Mouse (Mus musculus): Measurements from ENCODE around the gene Dop1b. TPM values are rescaled to one million over a fixed set of nuclear protein-coding genes. Genes with fewer than 3 reads are reported as not detected.

Dop1b gene
- polyA plus RNA-seq, 1 experiment = 47.2 TPM

DNA sequence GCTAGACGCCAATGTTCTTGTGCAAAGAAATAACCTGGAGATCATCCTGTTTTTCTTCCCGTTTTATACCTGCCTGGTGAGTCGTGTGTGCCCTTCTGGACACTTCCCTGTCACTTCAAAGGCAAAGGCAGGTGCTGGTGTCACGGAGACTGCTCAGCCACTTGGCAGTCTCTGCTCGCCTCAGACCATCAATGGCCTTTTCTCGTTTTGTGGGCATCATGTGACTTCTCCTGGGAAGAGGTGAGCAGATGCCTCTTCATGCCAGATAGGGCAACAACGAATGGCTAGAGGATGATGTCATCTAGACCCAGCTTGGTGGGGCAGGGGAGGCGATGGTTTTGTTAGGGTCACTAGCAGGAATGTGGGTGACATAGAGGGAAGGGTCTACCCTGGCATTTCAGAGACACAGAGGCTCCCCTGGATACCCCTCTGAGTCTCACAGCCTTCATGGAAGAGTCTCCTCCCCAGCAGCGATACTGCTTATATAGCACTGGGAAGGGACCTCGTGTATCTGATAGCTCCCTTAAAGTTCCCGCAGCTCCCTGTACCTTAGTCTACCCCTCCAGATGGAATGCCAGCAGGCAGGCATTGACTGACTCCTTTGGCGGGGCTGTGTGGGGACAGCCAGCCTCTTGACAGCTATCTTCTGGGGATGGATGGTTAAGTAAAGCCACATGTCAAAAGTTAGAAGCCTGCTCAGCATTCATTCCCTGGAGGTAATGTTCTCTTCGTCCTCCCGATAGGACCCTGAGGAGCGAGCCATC is 37.6 kb downstream of the Dop1b start:
- Histone ChIP-seq H3K27ac (ENCODE audit: insufficient read depth, low read depth, low read length) (peak overlapping the region; percentile 80), H3K4me3 (ENCODE audit: insufficient read depth, low read length) (no peak overlapping the region), H3K4me1 (ENCODE audit: control insufficient read depth, insufficient read depth, low read length) (peaks cover 28% of the 10 kb centered on the region)
- no peak for TF ChIP-seq CTCF (IDR thresholded peaks at IDR 0.05; ENCODE audit: low read depth, low read length)
- TF ChIP-seq POLR2A (IDR thresholded peaks at IDR 0.05; ENCODE audit: borderline replicate concordance, low read depth, low read length) = no peak

DNA sequence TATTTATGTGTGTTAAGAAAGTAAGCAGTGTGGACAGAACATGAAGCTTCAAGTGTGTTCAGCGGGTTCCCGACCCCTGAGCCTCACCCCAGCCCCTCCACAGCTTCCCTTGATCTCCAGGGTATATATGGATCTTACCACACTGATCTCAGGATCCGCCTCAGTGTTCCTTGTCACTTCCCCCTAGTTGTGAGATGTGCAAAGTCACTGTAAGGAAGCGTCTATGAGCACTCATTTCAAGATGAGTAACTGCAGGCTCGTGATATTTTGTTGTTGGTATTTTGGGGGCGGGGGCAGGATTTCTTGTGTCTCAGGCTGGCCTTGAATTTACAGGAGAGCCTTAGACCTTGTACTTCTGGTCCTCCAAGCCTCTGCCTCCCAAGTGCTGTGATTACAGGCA is 38.8 kb downstream of the Dop1b start:
- TF ChIP-seq CTCF (IDR thresholded peaks at IDR 0.05; ENCODE audit: low read depth, low read length) (no peak), POLR2A (IDR thresholded peaks at IDR 0.05; ENCODE audit: borderline replicate concordance, low read depth, low read length) (no peak)

DNA sequence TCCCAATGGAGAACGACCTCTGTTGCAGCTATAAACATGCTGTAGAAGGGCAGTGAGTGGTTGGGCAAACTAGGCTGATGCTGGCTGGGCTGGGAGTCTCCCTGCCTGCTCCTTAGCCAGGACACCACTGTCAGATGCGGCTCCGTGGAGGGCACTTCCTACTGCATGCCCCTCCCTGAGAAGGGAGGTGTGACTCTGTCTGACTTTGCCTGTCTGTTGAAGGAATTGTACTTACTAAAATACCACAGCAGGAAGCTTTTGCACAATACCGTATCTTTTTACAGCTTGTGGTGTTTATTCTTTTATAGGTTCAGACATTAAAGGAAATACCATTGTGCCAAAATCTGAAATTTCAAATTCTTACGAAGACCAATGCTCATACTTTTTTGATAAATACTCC is 40.1 kb downstream of the Dop1b start:
- Histone ChIP-seq H3K27ac (ENCODE audit: insufficient read depth, low read depth, low read length) (peak overlapping the region; percentile 80), H3K4me1 (ENCODE audit: control insufficient read depth, insufficient read depth, low read length) (peaks cover 41% of the 10 kb centered on the region), H3K4me3 (ENCODE audit: insufficient read depth, low read length) (no peak overlapping the region)
- TF ChIP-seq CTCF (IDR thresholded peaks at IDR 0.05; ENCODE audit: low read depth, low read length) (no peak), POLR2A (IDR thresholded peaks at IDR 0.05; ENCODE audit: borderline replicate concordance, low read depth, low read length) (no peak)

More for the DNA sequence above, 38.8 kb downstream of the Dop1b start:
- H3K4me1 ChIP-seq (ENCODE audit: control insufficient read depth, insufficient read depth, low read length) = peaks cover 30% of the 10 kb centered on the region
- H3K4me3 ChIP-seq (ENCODE audit: insufficient read depth, low read length) = no peak overlapping the region
- peak overlapping the region; percentile 80 for H3K27ac ChIP-seq (ENCODE audit: insufficient read depth, low read depth, low read length)

DNA sequence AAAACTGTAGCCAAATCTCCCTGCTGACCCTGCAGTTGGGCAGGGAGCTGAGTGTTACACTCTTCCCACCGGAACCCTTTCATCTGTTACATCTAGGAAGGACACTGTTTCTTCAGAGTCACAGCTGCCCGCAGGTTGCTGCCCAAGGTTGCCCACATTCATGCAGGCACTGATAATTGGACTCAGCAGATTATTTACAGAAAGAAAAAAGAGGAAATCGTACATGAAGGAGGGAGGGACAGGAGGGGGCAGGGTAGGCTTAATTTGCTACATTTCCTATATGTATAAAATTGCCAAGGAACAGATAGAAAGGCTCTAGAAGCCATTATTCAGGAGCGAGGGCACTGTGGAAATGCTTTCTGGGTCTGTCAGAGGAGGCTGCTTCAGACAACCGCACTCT is 44.9 kb downstream of the Dop1b start:
- TF ChIP-seq CTCF (IDR thresholded peaks at IDR 0.05; ENCODE audit: low read depth, low read length) = no peak
- no peak for TF ChIP-seq POLR2A (IDR thresholded peaks at IDR 0.05; ENCODE audit: borderline replicate concordance, low read depth, low read length)
- peak overlapping the region; percentile 15; the same call in 1 of the 2 replicates for H3K27ac ChIP-seq (ENCODE audit: insufficient read depth, low read depth, low read length)
- H3K4me3 ChIP-seq (ENCODE audit: insufficient read depth, low read length) = no peak overlapping the region
- H3K4me1 ChIP-seq (ENCODE audit: control insufficient read depth, insufficient read depth, low read length) = peaks cover 28% of the 10 kb centered on the region

DNA sequence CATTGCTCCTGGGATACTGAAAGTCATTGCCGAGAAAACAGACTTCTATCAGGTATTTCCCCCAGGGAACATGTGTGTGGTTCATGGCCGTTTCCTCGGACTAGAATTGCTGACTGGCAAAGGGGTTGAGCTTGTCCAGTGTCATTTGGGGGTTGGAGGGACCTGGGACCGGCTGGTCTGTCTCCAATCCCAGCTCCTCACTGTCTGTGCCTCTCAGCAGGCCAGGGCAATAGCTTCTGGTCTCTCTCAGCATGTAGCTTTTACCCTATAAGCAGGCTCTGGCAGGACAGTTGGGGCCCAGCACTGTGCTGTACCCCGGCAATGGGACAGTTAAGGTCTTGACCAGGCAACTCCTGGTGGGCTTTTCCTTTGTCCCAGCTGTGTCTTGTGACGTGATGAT is 51.7 kb downstream of the Dop1b start:
- Histone ChIP-seq H3K4me3 (ENCODE audit: insufficient read depth, low read length) (no peak overlapping the region), H3K4me1 (ENCODE audit: control insufficient read depth, insufficient read depth, low read length) (peaks cover 9% of the 10 kb centered on the region)
- TF ChIP-seq CTCF (IDR thresholded peaks at IDR 0.05; ENCODE audit: low read depth, low read length) (no peak), POLR2A (IDR thresholded peaks at IDR 0.05; ENCODE audit: borderline replicate concordance, low read depth, low read length) (no peak)

DNA sequence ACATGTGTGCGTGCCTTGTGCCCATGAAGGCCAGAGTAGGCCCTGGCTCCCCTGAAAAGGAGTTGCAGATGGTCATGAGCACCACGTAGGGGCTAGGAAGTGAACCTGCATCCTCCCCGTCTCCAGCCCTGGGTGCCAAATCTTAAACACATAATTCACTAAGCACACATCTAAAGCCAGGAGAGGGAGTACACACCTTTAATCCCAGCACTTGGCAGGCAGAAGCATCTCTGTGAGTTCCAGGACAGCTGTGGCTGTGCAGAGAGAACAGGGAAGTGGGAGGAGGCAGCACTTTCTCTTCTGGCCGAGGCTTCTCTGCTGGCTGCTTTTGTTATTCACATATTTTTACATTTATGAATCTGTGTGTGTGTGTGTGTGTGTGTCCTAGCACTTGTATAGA is 52.9 kb downstream of the Dop1b start:
- TF ChIP-seq POLR2A (IDR thresholded peaks at IDR 0.05; ENCODE audit: borderline replicate concordance, low read depth, low read length) (no peak), CTCF (IDR thresholded peaks at IDR 0.05; ENCODE audit: low read depth, low read length) (no peak)
- Histone ChIP-seq H3K4me3 (ENCODE audit: insufficient read depth, low read length) (no peak overlapping the region), H3K27ac (ENCODE audit: insufficient read depth, low read depth, low read length) (no peak overlapping the region), H3K4me1 (ENCODE audit: control insufficient read depth, insufficient read depth, low read length) (peaks cover 9% of the 10 kb centered on the region)

More for the DNA sequence above, 51.7 kb downstream of the Dop1b start:
- no peak overlapping the region for H3K27ac ChIP-seq (ENCODE audit: insufficient read depth, low read depth, low read length)

DNA sequence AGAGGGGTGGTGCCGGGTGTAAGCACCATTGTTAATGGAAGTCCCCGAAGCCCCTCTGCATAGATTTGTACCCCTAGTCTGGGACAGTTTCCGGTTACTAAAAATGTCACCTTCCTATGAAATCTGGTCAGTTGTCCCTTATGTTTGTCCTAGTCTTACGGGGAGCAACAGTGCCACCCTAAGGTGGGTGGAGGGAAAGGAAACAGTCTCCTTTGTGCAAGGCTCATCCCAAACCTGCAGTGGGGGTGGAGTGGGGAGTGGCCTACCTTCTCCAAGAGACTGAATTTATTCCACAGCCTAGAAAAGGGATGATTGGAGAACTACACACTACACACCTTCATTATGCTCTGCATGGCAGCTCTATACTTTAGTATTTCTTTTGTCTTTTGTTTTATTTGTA is 55.3 kb downstream of the Dop1b start:
- Histone ChIP-seq H3K4me1 (ENCODE audit: control insufficient read depth, insufficient read depth, low read length) (peaks cover 9% of the 10 kb centered on the region), H3K4me3 (ENCODE audit: insufficient read depth, low read length) (no peak overlapping the region), H3K27ac (ENCODE audit: insufficient read depth, low read depth, low read length) (no peak overlapping the region; the same call in 1 of the 2 replicates)
- TF ChIP-seq POLR2A (IDR thresholded peaks at IDR 0.05; ENCODE audit: borderline replicate concordance, low read depth, low read length) (no peak), CTCF (IDR thresholded peaks at IDR 0.05; ENCODE audit: low read depth, low read length) (no peak; the same call in 1 of the 2 replicates)

DNA sequence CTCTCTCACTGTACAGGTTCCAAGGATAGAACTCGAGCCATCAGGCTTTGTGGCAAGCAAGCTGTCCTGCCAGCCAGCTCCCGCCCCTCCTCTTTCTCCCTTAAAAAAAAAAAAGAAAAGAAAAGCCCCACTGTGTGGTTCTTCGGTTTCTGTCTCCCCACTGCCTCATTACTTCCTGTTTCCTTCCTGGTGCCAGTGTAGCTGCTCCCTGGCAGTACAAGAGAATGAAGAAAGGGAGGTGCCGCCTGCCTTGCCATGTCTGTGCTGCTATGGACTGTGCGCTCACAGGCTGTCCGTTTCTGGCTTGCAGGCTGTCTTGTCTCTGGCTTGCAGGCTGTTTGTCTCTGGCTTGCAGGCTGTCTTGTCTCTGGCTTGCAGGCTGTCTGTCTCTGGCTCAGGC is 55.8 kb downstream of the Dop1b start:
- H3K4me3 ChIP-seq (ENCODE audit: insufficient read depth, low read length) = no peak overlapping the region
- TF ChIP-seq POLR2A (IDR thresholded peaks at IDR 0.05; ENCODE audit: borderline replicate concordance, low read depth, low read length) = no peak
- TF ChIP-seq CTCF (IDR thresholded peaks at IDR 0.05; ENCODE audit: low read depth, low read length) = no peak
- peaks cover 9% of the 10 kb centered on the region for H3K4me1 ChIP-seq (ENCODE audit: control insufficient read depth, insufficient read depth, low read length)
- H3K27ac ChIP-seq (ENCODE audit: insufficient read depth, low read depth, low read length) = peak overlapping the region; percentile 46

DNA sequence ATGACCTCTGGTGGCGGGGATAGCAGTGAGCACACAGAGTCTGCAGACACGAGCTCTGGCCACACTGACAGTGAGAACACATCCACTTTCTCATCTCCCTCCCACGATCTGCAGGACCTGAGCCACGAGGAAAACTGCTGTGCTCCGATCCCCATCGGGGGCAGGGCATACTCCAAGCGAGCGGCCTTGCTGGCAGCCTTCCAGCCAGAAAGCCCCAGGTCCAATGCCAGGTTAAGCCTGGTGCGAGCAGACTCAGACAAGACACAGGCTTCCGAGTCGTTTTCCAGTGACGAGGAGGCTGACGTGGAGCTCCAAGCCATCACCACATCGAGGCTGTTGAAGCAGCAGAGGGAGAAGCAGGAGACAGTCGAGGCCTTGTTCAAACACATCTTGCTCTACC is 57.9 kb downstream of the Dop1b start:
- TF ChIP-seq CTCF (IDR thresholded peaks at IDR 0.05; ENCODE audit: low read depth, low read length) (no peak), POLR2A (IDR thresholded peaks at IDR 0.05; ENCODE audit: borderline replicate concordance, low read depth, low read length) (no peak)
- Histone ChIP-seq H3K4me3 (ENCODE audit: insufficient read depth, low read length) (no peak overlapping the region), H3K27ac (ENCODE audit: insufficient read depth, low read depth, low read length) (no peak overlapping the region), H3K4me1 (ENCODE audit: control insufficient read depth, insufficient read depth, low read length) (peaks cover 9% of the 10 kb centered on the region)

DNA sequence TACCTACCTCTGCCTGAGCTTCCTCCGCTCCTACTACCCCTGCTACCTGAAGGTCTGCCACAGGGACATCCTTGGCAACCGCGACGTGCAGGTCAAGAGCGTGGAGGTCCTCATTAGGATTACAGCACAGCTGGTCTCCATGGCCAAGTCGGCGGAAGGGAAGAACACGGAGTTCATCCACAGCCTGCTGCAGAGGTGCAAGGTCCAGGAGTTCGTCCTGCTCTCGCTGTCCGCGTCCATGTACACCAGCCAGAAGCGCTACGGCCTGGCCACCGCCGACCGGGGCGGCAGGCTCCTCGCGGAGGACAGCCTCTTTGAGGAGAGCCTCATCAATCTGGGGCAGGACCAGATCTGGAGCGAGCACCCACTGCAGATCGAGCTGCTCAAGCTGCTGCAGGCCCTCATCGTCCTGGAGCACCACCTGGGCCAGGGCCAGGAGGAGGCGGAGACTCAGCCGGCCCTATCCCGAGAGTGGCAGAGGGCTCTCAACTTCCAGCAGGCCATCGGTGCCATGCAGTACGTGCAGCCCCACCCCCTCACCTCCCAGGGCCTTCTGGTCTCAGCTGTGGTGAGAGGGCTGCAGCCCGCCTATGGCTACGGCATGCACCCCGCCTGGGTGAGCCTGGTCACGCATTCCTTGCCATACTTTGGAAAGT is 58.7 kb downstream of the Dop1b start:
- TF ChIP-seq CTCF (IDR thresholded peaks at IDR 0.05; ENCODE audit: low read depth, low read length) (no peak), POLR2A (IDR thresholded peaks at IDR 0.05; ENCODE audit: borderline replicate concordance, low read depth, low read length) (no peak)
- Histone ChIP-seq H3K4me1 (ENCODE audit: control insufficient read depth, insufficient read depth, low read length) (peaks cover 9% of the 10 kb centered on the region), H3K4me3 (ENCODE audit: insufficient read depth, low read length) (no peak overlapping the region), H3K27ac (ENCODE audit: insufficient read depth, low read depth, low read length) (no peak overlapping the region)
